Mouse (Mus musculus) cerebellum, adult 9-10 months (tissue): ENCODE data around the gene Tor1a.
"Not testable (repeated sequence)": the region's sequence is repeated elsewhere in the genome, so short reads cannot be mapped to it uniquely, and the experiment has no call there.

Source experiments
- DNase-seq: peaks from one replicate; pipeline ENCODE4 v3.0.0; 2022

Tor1a gene

GRCm38 (mm10) chr2:30917649-30918048 lies 50.1 kb downstream of the Tor1a start:
- no peak for DNase-seq

GRCm38 (mm10) chr2:30915933-30916332 lies 51.8 kb downstream of the Tor1a start:
- DNase-seq = not testable (repeated sequence)

- no peak for DNase-seq
Measured at GRCm38 (mm10) chr2:30915376-30915775, 52.4 kb downstream of the Tor1a start.

- no peak for DNase-seq
Measured at GRCm38 (mm10) chr2:30914836-30915235, 52.9 kb downstream of the Tor1a start.

- no peak for DNase-seq
Measured at GRCm38 (mm10) chr2:30913022-30913421, 54.7 kb downstream of the Tor1a start.

- DNase-seq = no peak
Measured at GRCm38 (mm10) chr2:30912291-30912773, 55.4 kb downstream of the Tor1a start.
